Mouse (Mus musculus) megakaryocyte, embryonic 14.5 days (primary cell): ENCODE data around the gene Fars2.

Source experiments
- FLI1 ChIP-seq: IDR thresholded peaks from 2 replicates; pipeline ENCODE4 v1.6.1; 2012; ENCODE audit warnings: low read length, inconsistent platforms, mixed read lengths
- GATA1 ChIP-seq: IDR thresholded peaks from 3 replicates; pipeline ENCODE4 v1.6.1; 2012; ENCODE audit warnings: mixed read lengths, low read length, inconsistent platforms, borderline replicate concordance

- no peak for TF ChIP-seq GATA1
- no peak for TF ChIP-seq FLI1
These were observed 634.6 kb downstream of the Fars2 start for GRCm38 (mm10) chr13:36751861-36752260.
